Mouse (Mus musculus): ENCODE data around the gene P2ry2. TPM values are rescaled to one million over a fixed set of nuclear protein-coding genes. Genes with fewer than 3 reads are reported as not detected.

Gene P2ry2
- total RNA-seq, 1 experiment from 2014 or later: 0.19 TPM

GRCm38 (mm10) chr7:100995260-100995864, 17.3 kb downstream of the P2ry2 start:
- no peak for ATAC-seq (replicated peaks; ENCODE audit: insufficient number of reproducible peaks, low FRiP score, low TSS enrichment, poor library complexity, severe bottlenecking)

- ATAC-seq (replicated peaks; ENCODE audit: insufficient number of reproducible peaks, low FRiP score, low TSS enrichment, poor library complexity, severe bottlenecking): no peak
Observed at GRCm38 (mm10) chr7:100993166-100993565, 19.5 kb downstream of the P2ry2 start.

- ATAC-seq (replicated peaks; ENCODE audit: insufficient number of reproducible peaks, low FRiP score, low TSS enrichment, poor library complexity, severe bottlenecking): peak; percentile 71
Observed at GRCm38 (mm10) chr7:100991972-100992371, 20.7 kb downstream of the P2ry2 start.

- ATAC-seq (replicated peaks; ENCODE audit: insufficient number of reproducible peaks, low FRiP score, low TSS enrichment, poor library complexity, severe bottlenecking): no peak
Observed at GRCm38 (mm10) chr7:100990636-100991311, 21.9 kb downstream of the P2ry2 start.

- peak; percentile 59; the same call in 1 of the 2 replicates for ATAC-seq (replicated peaks; ENCODE audit: insufficient number of reproducible peaks, low FRiP score, low TSS enrichment, poor library complexity, severe bottlenecking)
Observed at GRCm38 (mm10) chr7:100988092-100988491, 24.6 kb downstream of the P2ry2 start.

GRCm38 (mm10) chr7:100984452-100985395, 27.9 kb downstream of the P2ry2 start:
- no peak for ATAC-seq (replicated peaks; ENCODE audit: insufficient number of reproducible peaks, low FRiP score, low TSS enrichment, poor library complexity, severe bottlenecking)

- ATAC-seq (replicated peaks; ENCODE audit: insufficient number of reproducible peaks, low FRiP score, low TSS enrichment, poor library complexity, severe bottlenecking): no peak
Observed at GRCm38 (mm10) chr7:100979175-100979574, 33.5 kb downstream of the P2ry2 start.

GRCm38 (mm10) chr7:100978171-100978570, 34.5 kb downstream of the P2ry2 start:
- no peak for ATAC-seq (replicated peaks; ENCODE audit: insufficient number of reproducible peaks, low FRiP score, low TSS enrichment, poor library complexity, severe bottlenecking)

GRCm38 (mm10) chr7:100974135-100974903, 38.3 kb downstream of the P2ry2 start, which contains the start of gene P2ry6:
Gene P2ry6, minus strand, starts transcription at chr7:100974649.
- no peak for ATAC-seq (replicated peaks; ENCODE audit: insufficient number of reproducible peaks, low FRiP score, low TSS enrichment, poor library complexity, severe bottlenecking)

- ATAC-seq (replicated peaks; ENCODE audit: insufficient number of reproducible peaks, low FRiP score, low TSS enrichment, poor library complexity, severe bottlenecking): no peak
Observed at GRCm38 (mm10) chr7:100972875-100973274, 39.8 kb downstream of the P2ry2 start.

- ATAC-seq (replicated peaks; ENCODE audit: insufficient number of reproducible peaks, low FRiP score, low TSS enrichment, poor library complexity, severe bottlenecking): no peak
Observed at GRCm38 (mm10) chr7:100968874-100969659, 43.6 kb downstream of the P2ry2 start.

GRCm38 (mm10) chr7:100968376-100968775, 44.3 kb downstream of the P2ry2 start:
- no peak for ATAC-seq (replicated peaks; ENCODE audit: insufficient number of reproducible peaks, low FRiP score, low TSS enrichment, poor library complexity, severe bottlenecking)

- ATAC-seq (replicated peaks; ENCODE audit: insufficient number of reproducible peaks, low FRiP score, low TSS enrichment, poor library complexity, severe bottlenecking): no peak
Observed at GRCm38 (mm10) chr7:100967850-100968249, 44.8 kb downstream of the P2ry2 start.

- ATAC-seq (replicated peaks; ENCODE audit: insufficient number of reproducible peaks, low FRiP score, low TSS enrichment, poor library complexity, severe bottlenecking): no peak
Observed at GRCm38 (mm10) chr7:100966014-100966413, 46.7 kb downstream of the P2ry2 start.

- peak; percentile 61 for ATAC-seq (replicated peaks; ENCODE audit: insufficient number of reproducible peaks, low FRiP score, low TSS enrichment, poor library complexity, severe bottlenecking)
Observed at GRCm38 (mm10) chr7:100965079-100965478, 47.6 kb downstream of the P2ry2 start.

GRCm38 (mm10) chr7:100964242-100964641, 48.4 kb downstream of the P2ry2 start:
- peak; percentile 83 for ATAC-seq (replicated peaks; ENCODE audit: insufficient number of reproducible peaks, low FRiP score, low TSS enrichment, poor library complexity, severe bottlenecking)

GRCm38 (mm10) chr7:100963381-100963780, 49.3 kb downstream of the P2ry2 start:
- ATAC-seq (replicated peaks; ENCODE audit: insufficient number of reproducible peaks, low FRiP score, low TSS enrichment, poor library complexity, severe bottlenecking): no peak

GRCm38 (mm10) chr7:100961146-100961545, 51.5 kb downstream of the P2ry2 start:
- peak; percentile 66 for ATAC-seq (replicated peaks; ENCODE audit: insufficient number of reproducible peaks, low FRiP score, low TSS enrichment, poor library complexity, severe bottlenecking)
